Mouse (Mus musculus): ENCODE measurements around the gene Epha7. TPM values are rescaled to one million over a fixed set of nuclear protein-coding genes. Genes with fewer than 3 reads are reported as not detected.

Gene Epha7
- polyA plus RNA-seq, 2 experiments, result 0.58 to 1.1 TPM

- no peak overlapping the region for H3K9ac ChIP-seq (replicated peaks)
- no peak overlapping the region for H3K27ac ChIP-seq
- H3K4me3 ChIP-seq (ENCODE audit: insufficient read depth in 1 of 2, low read depth in 2 of 2, low read length in 2 of 2), result no peak overlapping the region
- no peak for DNase-seq (ENCODE audit: low read depth in 3 of 3, low spot score in 3 of 3)
- 70% methylated on average over 9 of the region's 9 CpGs for WGBS (ENCODE audit: insufficient replicate concordance)
- no peaks in the 10 kb centered on the region for H3K9me3 ChIP-seq (ENCODE audit: control insufficient read depth, low read length)
- TF ChIP-seq CTCF (IDR thresholded peaks at IDR 0.05; ENCODE audit: low read depth), result no peak
- no peak for TF ChIP-seq EP300 (IDR thresholded peaks at IDR 0.05; ENCODE audit: low read depth)
- H3K36me3 ChIP-seq (replicated peaks; ENCODE audit: control insufficient read depth, insufficient read depth, low read depth), result no peaks in the 10 kb centered on the region
- no peaks in the 10 kb centered on the region for H3K27me3 ChIP-seq (ENCODE audit: control insufficient read depth, insufficient read depth, low read length)
- no peak overlapping the region for H3K4me2 ChIP-seq (ENCODE audit: low read depth)
- H3K4me1 ChIP-seq (replicated peaks; ENCODE audit: control insufficient read depth in 2 of 2, insufficient read depth in 2 of 2, low read length in 1 of 2), result no peaks in the 10 kb centered on the region
- ATAC-seq (ENCODE audit: insufficient read depth), result no peak
These were observed 148.1 kb downstream of the Epha7 start for GRCm38 (mm10) chr4:28960889-28961560.

- Histone ChIP-seq H3K9me3 (ENCODE audit: control insufficient read depth, low read length) (no peaks in the 10 kb centered on the region), H3K36me3 (replicated peaks; ENCODE audit: control insufficient read depth, insufficient read depth, low read depth) (no peaks in the 10 kb centered on the region), H3K27me3 (ENCODE audit: control insufficient read depth, insufficient read depth, low read length) (no peaks in the 10 kb centered on the region), H3K4me2 (ENCODE audit: low read depth) (no peak overlapping the region), H3K9ac (replicated peaks) (no peak overlapping the region), H3K4me3 (ENCODE audit: insufficient read depth in 1 of 2, low read depth in 2 of 2, low read length in 2 of 2) (no peak overlapping the region), H3K4me1 (replicated peaks; ENCODE audit: control insufficient read depth in 2 of 2, insufficient read depth in 2 of 2, low read length in 1 of 2) (no peaks in the 10 kb centered on the region), H3K27ac (no peak overlapping the region)
- TF ChIP-seq CTCF (IDR thresholded peaks at IDR 0.05; ENCODE audit: low read depth) (no peak), EP300 (IDR thresholded peaks at IDR 0.05; ENCODE audit: low read depth) (no peak)
- WGBS (ENCODE audit: insufficient replicate concordance), result 50% methylated on average over 3 of the region's 3 CpGs
- no peak for ATAC-seq (ENCODE audit: insufficient read depth)
- no peak for DNase-seq (ENCODE audit: low read depth in 3 of 3, low spot score in 3 of 3)
These were observed 154.8 kb downstream of the Epha7 start for GRCm38 (mm10) chr4:28967584-28968315.

GRCm38 (mm10) chr4:28998462-28999286 is 185.7 kb downstream of the Epha7 start:
- no peaks in the 10 kb centered on the region for H3K27me3 ChIP-seq (ENCODE audit: control insufficient read depth, insufficient read depth, low read length)
- no peak for TF ChIP-seq EP300 (IDR thresholded peaks at IDR 0.05; ENCODE audit: low read depth)
- TF ChIP-seq CTCF (IDR thresholded peaks at IDR 0.05; ENCODE audit: low read depth), result no peak

GRCm38 (mm10) chr4:28999287-28999595 is 186.3 kb downstream of the Epha7 start:
- H3K4me3 ChIP-seq (ENCODE audit: insufficient read depth in 1 of 2, low read depth in 2 of 2, low read length in 2 of 2), result no peak overlapping the region
- ATAC-seq (ENCODE audit: insufficient read depth) (no peak), DNase-seq (ENCODE audit: low read depth in 3 of 3, low spot score in 3 of 3) (no peak)
- H3K9me3 ChIP-seq (ENCODE audit: control insufficient read depth, low read length), result no peaks in the 10 kb centered on the region
- no peak overlapping the region for H3K4me2 ChIP-seq (ENCODE audit: low read depth)
- H3K27ac ChIP-seq, result no peak overlapping the region
- WGBS (ENCODE audit: insufficient replicate concordance), result 58% methylated on average over 2 of the region's 2 CpGs
- no peaks in the 10 kb centered on the region for H3K36me3 ChIP-seq (replicated peaks; ENCODE audit: control insufficient read depth, insufficient read depth, low read depth)
- TF ChIP-seq EP300 (IDR thresholded peaks at IDR 0.05; ENCODE audit: low read depth) (no peak), CTCF (IDR thresholded peaks at IDR 0.05; ENCODE audit: low read depth) (no peak)
- H3K27me3 ChIP-seq (ENCODE audit: control insufficient read depth, insufficient read depth, low read length), result no peaks in the 10 kb centered on the region
- no peaks in the 10 kb centered on the region for H3K4me1 ChIP-seq (replicated peaks; ENCODE audit: control insufficient read depth in 2 of 2, insufficient read depth in 2 of 2, low read length in 1 of 2)
- no peak overlapping the region for H3K9ac ChIP-seq (replicated peaks)

More at GRCm38 (mm10) chr4:28998462-28999286, 185.7 kb downstream of the Epha7 start:
- no peaks in the 10 kb centered on the region for H3K9me3 ChIP-seq (ENCODE audit: control insufficient read depth, low read length)
- ATAC-seq (ENCODE audit: insufficient read depth) (no peak), DNase-seq (ENCODE audit: low read depth in 3 of 3, low spot score in 3 of 3) (no peak)
- H3K27ac ChIP-seq, result no peak overlapping the region
- H3K4me3 ChIP-seq (ENCODE audit: insufficient read depth in 1 of 2, low read depth in 2 of 2, low read length in 2 of 2), result no peak overlapping the region
- no peaks in the 10 kb centered on the region for H3K4me1 ChIP-seq (replicated peaks; ENCODE audit: control insufficient read depth in 2 of 2, insufficient read depth in 2 of 2, low read length in 1 of 2)
- no peaks in the 10 kb centered on the region for H3K36me3 ChIP-seq (replicated peaks; ENCODE audit: control insufficient read depth, insufficient read depth, low read depth)
- H3K9ac ChIP-seq (replicated peaks), result no peak overlapping the region
- 51% methylated on average over 3 of the region's 3 CpGs for WGBS (ENCODE audit: insufficient replicate concordance)
- no peak overlapping the region for H3K4me2 ChIP-seq (ENCODE audit: low read depth)

GRCm38 (mm10) chr4:29010333-29010732 is 197.4 kb downstream of the Epha7 start:
- 71% methylated on average over 3 of the region's 3 CpGs for WGBS (ENCODE audit: insufficient replicate concordance)

More at GRCm38 (mm10) chr4:29010333-29010732, 197.4 kb downstream of the Epha7 start:
- H3K9me3 ChIP-seq (ENCODE audit: control insufficient read depth, low read length), result no peaks in the 10 kb centered on the region
- no peak overlapping the region for H3K9ac ChIP-seq (replicated peaks)
- TF ChIP-seq CTCF (IDR thresholded peaks at IDR 0.05; ENCODE audit: low read depth), result no peak
- no peak for TF ChIP-seq EP300 (IDR thresholded peaks at IDR 0.05; ENCODE audit: low read depth)
- no peak overlapping the region for H3K4me3 ChIP-seq (ENCODE audit: insufficient read depth in 1 of 2, low read depth in 2 of 2, low read length in 2 of 2)
- no peak overlapping the region for H3K4me2 ChIP-seq (ENCODE audit: low read depth)
- H3K36me3 ChIP-seq (replicated peaks; ENCODE audit: control insufficient read depth, insufficient read depth, low read depth), result no peaks in the 10 kb centered on the region
- no peaks in the 10 kb centered on the region for H3K4me1 ChIP-seq (replicated peaks; ENCODE audit: control insufficient read depth in 2 of 2, insufficient read depth in 2 of 2, low read length in 1 of 2)
- DNase-seq (ENCODE audit: low read depth in 3 of 3, low spot score in 3 of 3) (no peak), ATAC-seq (ENCODE audit: insufficient read depth) (no peak)
- H3K27me3 ChIP-seq (ENCODE audit: control insufficient read depth, insufficient read depth, low read length), result no peaks in the 10 kb centered on the region
- no peak overlapping the region for H3K27ac ChIP-seq

Data from liver, embryonic 14.5 days (tissue).